Mouse (Mus musculus): Measurements from ENCODE around the gene Lhfpl2. TPM values are rescaled to one million over a fixed set of nuclear protein-coding genes. Genes with fewer than 3 reads are reported as not detected.
A peak's percentile ranks its signal among the peaks of the same experiment; 100 is the strongest.
"Not testable (repeated sequence)": the region's sequence is repeated elsewhere in the genome, so short reads cannot be mapped to it uniquely, and the experiment has no call there.

The Lhfpl2 gene
- 19.7 and 20.9 TPM in 2 replicates for polyA plus RNA-seq (2016; fragmentation: Nextera tagmentation; extraction: Ambion mirVana)

- H3K4me1 ChIP-seq (replicated peaks) = peaks cover 54% of the 10 kb centered on the region
Observed at GRCm38 (mm10) chr13:94057563-94058560, at the start of gene Lhfpl2. Gene Lhfpl2, plus strand, starts transcription at chr13:94057796.

GRCm38 (mm10) chr13:94011996-94012575 is 45.5 kb upstream of the Lhfpl2 start:
- H3K27ac ChIP-seq = no peak overlapping the region
- WGBS = 92% methylated on average over 4 of the region's 4 CpGs

More at GRCm38 (mm10) chr13:94057563-94058560, at the start of gene Lhfpl2:
- peak within 1 kb of the TSS; percentile 94 for H3K27ac ChIP-seq
- under 1% methylated on average over 83 of the region's 85 CpGs for WGBS
- no peaks in the 10 kb centered on the region for H3K9me3 ChIP-seq
- no peaks in the 10 kb centered on the region for H3K36me3 ChIP-seq
- H3K4me3 ChIP-seq = peak within 1 kb of the TSS; percentile 83
- DNase-seq (ENCODE audit: low spot score) = peak; percentile 77
- peaks cover 50% of the 10 kb centered on the region for H3K27me3 ChIP-seq (ENCODE audit: insufficient read depth, poor library complexity, severe bottlenecking)

GRCm38 (mm10) chr13:94013986-94014385 is 43.6 kb upstream of the Lhfpl2 start:
- no peak overlapping the region for H3K4me3 ChIP-seq
- no peaks in the 10 kb centered on the region for H3K9me3 ChIP-seq
- no peaks in the 10 kb centered on the region for H3K4me1 ChIP-seq (replicated peaks)
- H3K36me3 ChIP-seq = no peaks in the 10 kb centered on the region
- H3K27me3 ChIP-seq (ENCODE audit: insufficient read depth, poor library complexity, severe bottlenecking) = no peaks in the 10 kb centered on the region
- no peak overlapping the region for H3K27ac ChIP-seq
- DNase-seq (ENCODE audit: low spot score) = no peak
- 90% methylated on average over 10 of the region's 10 CpGs for WGBS

More at GRCm38 (mm10) chr13:94011996-94012575, 45.5 kb upstream of the Lhfpl2 start:
- Histone ChIP-seq H3K4me3 (no peak overlapping the region), H3K27me3 (ENCODE audit: insufficient read depth, poor library complexity, severe bottlenecking) (no peaks in the 10 kb centered on the region), H3K9me3 (no peaks in the 10 kb centered on the region), H3K4me1 (replicated peaks) (no peaks in the 10 kb centered on the region), H3K36me3 (no peaks in the 10 kb centered on the region)
- no peak for DNase-seq (ENCODE audit: low spot score)

GRCm38 (mm10) chr13:94024575-94024974 is 33.0 kb upstream of the Lhfpl2 start:
- not testable (repeated sequence) for H3K27me3 ChIP-seq (ENCODE audit: insufficient read depth, poor library complexity, severe bottlenecking); H3K4me3 ChIP-seq; H3K4me1 ChIP-seq (replicated peaks); H3K27ac ChIP-seq; H3K36me3 ChIP-seq; H3K9me3 ChIP-seq; DNase-seq (ENCODE audit: low spot score)
- WGBS = 79% methylated on average over 10 of the region's 13 CpGs

GRCm38 (mm10) chr13:94029147-94029546 is 28.4 kb upstream of the Lhfpl2 start:
- 89% methylated on average over 10 of the region's 10 CpGs for WGBS
- DNase-seq (ENCODE audit: low spot score) = no peak
- H3K27ac ChIP-seq = no peak overlapping the region
- no peaks in the 10 kb centered on the region for H3K9me3 ChIP-seq
- no peaks in the 10 kb centered on the region for H3K27me3 ChIP-seq (ENCODE audit: insufficient read depth, poor library complexity, severe bottlenecking)
- H3K4me1 ChIP-seq (replicated peaks) = peaks cover 5% of the 10 kb centered on the region
- H3K4me3 ChIP-seq = no peak overlapping the region
- no peaks in the 10 kb centered on the region for H3K36me3 ChIP-seq

DNA sequence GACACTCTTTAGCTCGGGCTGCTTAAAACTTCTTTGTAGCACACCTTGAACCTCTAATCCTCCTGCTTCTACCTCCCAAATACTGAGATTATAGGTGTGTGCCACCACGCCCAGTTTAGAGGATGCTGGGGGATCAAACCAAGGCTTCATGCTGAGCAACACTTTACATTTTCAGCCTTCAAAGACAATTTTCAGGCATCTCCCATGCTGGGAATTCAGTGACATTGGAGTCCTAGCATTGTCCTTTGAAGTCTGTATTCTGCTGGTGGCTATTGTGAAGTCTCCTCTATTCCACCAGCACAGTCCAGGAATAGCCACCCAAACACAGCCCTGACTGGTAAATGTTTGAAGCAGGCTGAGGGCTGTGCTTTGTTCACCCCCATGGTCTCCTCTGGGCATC is 27.0 kb upstream of the Lhfpl2 start:
- no peak overlapping the region for H3K4me3 ChIP-seq
- no peaks in the 10 kb centered on the region for H3K36me3 ChIP-seq
- DNase-seq (ENCODE audit: low spot score) = no peak
- WGBS = 84% methylated on average over 2 of the region's 2 CpGs
- H3K9me3 ChIP-seq = no peaks in the 10 kb centered on the region
- H3K27ac ChIP-seq = no peak overlapping the region
- H3K27me3 ChIP-seq (ENCODE audit: insufficient read depth, poor library complexity, severe bottlenecking) = no peaks in the 10 kb centered on the region
- H3K4me1 ChIP-seq (replicated peaks) = peaks cover 5% of the 10 kb centered on the region

DNA sequence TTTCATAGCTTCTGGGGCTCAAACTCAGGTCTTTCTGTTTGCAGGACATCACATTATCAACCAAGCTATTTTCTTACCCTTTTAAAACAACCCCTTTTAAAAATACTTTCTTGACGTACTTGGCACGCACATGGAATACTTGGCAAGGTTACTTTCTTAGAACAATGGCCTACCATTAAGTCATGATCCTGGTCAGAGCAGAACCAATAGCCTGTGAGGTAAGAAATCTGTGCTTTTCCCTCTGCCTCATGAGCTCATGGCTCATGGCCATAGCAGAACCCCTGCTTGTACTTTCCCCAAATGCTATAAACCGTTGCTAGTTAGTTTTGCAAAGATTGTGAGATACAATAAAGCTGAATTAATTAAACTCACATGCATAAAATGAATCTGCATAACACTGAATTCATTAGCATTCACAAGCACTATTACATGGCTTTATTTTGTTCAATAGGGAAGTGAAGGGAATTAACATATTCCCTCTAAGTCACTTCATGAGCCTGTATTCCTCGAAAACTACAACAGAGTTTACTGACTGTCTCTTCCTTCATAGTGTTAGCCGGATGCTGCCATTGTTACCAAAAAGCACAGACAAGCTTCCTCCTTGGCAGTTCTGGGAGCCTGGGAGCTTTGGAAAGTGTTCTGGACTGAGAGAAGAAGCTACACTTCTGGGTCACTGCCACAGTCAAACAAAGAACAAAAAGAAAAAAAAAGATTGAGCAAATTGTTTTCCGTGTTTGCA is 20.1 kb upstream of the Lhfpl2 start:
- DNase-seq (ENCODE audit: low spot score) = no peak
- Histone ChIP-seq H3K4me1 (replicated peaks) (peaks cover 13% of the 10 kb centered on the region), H3K36me3 (no peaks in the 10 kb centered on the region), H3K4me3 (no peak overlapping the region), H3K9me3 (no peaks in the 10 kb centered on the region), H3K27me3 (ENCODE audit: insufficient read depth, poor library complexity, severe bottlenecking) (no peaks in the 10 kb centered on the region), H3K27ac (peak overlapping the region; percentile 29; the same call in 1 of the 2 replicates)
- WGBS = 63% methylated on average over 6 of the region's 6 CpGs

DNA sequence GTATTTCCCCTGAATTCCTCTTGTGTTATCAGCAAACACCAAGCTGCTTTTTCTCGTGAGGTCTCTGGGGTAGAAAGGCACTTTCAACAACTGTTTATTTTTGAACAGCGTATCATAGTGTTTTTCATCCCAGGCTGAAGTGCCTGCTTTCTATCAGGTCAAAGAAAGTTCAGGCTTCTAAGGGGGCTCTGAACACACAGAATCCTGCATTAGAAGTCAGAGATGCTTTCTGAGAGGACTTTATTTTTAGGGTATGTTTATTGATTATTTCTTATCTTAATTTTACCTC is 19.6 kb upstream of the Lhfpl2 start:
- no peaks in the 10 kb centered on the region for H3K27me3 ChIP-seq (ENCODE audit: insufficient read depth, poor library complexity, severe bottlenecking)
- WGBS = 54% methylated on average over 2 of the region's 2 CpGs
- H3K9me3 ChIP-seq = no peaks in the 10 kb centered on the region
- peaks cover 13% of the 10 kb centered on the region for H3K4me1 ChIP-seq (replicated peaks)
- H3K36me3 ChIP-seq = no peaks in the 10 kb centered on the region
- no peak for DNase-seq (ENCODE audit: low spot score)
- H3K4me3 ChIP-seq = no peak overlapping the region
- no peak overlapping the region for H3K27ac ChIP-seq

DNA sequence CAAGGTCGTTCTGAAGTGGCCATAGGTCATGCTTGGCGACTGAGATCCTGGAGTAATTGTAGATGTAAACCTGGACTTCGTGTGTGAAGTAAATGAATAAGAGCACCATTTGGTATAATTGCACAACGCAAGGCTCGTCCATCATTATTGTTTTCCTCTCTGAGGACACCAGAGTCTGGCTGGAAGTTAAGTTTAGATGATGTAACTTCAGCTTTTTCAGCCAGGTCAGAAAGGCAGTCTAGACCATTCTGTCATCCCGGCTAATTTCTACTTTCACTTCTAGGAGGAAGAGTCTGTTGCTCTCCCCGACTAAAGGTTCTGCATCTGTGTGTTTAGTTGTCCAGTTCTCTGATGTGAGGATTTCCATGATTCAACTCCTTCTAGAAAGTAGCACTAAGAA is 7.6 kb upstream of the Lhfpl2 start:
- no peak overlapping the region for H3K4me3 ChIP-seq
- peaks cover 5% of the 10 kb centered on the region; the same call in 1 of the 2 replicates for H3K4me1 ChIP-seq (replicated peaks)
- 81% methylated on average over 7 of the region's 7 CpGs for WGBS
- H3K36me3 ChIP-seq = no peaks in the 10 kb centered on the region
- peaks cover 3% of the 10 kb centered on the region; the same call in 1 of the 2 replicates for H3K27me3 ChIP-seq (ENCODE audit: insufficient read depth, poor library complexity, severe bottlenecking)
- H3K27ac ChIP-seq = no peak overlapping the region
- no peaks in the 10 kb centered on the region for H3K9me3 ChIP-seq
- DNase-seq (ENCODE audit: low spot score) = no peak

- Histone ChIP-seq H3K36me3 (no peaks in the 10 kb centered on the region), H3K27ac (no peak overlapping the region), H3K4me1 (replicated peaks) (peaks cover 5% of the 10 kb centered on the region; the same call in 1 of the 2 replicates), H3K27me3 (ENCODE audit: insufficient read depth, poor library complexity, severe bottlenecking) (peaks cover 5% of the 10 kb centered on the region; the same call in 1 of the 2 replicates), H3K4me3 (no peak overlapping the region), H3K9me3 (no peaks in the 10 kb centered on the region)
- WGBS = 92% methylated on average over 3 of the region's 3 CpGs
- no peak for DNase-seq (ENCODE audit: low spot score)
Observed at GRCm38 (mm10) chr13:94050782-94051181, 6.8 kb upstream of the Lhfpl2 start.

DNA sequence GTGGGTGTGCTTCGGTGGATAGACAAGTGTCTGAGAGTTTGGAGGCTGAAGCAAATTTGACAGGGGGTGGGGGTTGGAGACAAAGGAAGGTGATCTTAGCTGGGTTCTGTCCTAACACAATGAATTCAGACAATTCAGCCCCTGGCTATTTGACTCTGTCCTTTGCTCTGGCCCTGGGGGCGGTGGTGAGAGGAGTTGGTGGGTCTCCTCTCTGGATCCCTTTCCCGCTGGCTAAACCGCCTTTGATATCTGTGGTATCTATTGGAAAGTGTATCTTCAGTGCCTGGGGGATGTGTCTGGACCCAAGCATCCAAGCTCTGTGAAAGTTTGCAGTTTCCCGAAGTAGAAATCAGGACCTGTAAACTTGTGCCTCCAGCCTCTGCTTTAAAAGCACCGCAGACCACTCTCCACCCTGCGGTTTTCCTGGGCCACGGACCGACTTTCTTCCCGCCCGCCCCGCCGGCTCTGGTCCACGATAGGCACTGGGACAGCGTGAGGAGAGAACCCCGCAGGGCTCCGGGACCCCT is 497 bp upstream of the Lhfpl2 start:
- Histone ChIP-seq H3K4me3 (peak overlapping the region; percentile 83), H3K4me1 (replicated peaks) (peaks cover 50% of the 10 kb centered on the region), H3K27ac (peak overlapping the region; percentile 94), H3K27me3 (ENCODE audit: insufficient read depth, poor library complexity, severe bottlenecking) (peaks cover 43% of the 10 kb centered on the region), H3K36me3 (no peaks in the 10 kb centered on the region), H3K9me3 (no peaks in the 10 kb centered on the region)
- WGBS = under 1% methylated on average over 17 of the region's 17 CpGs
- DNase-seq (ENCODE audit: low spot score) = no peak

DNA sequence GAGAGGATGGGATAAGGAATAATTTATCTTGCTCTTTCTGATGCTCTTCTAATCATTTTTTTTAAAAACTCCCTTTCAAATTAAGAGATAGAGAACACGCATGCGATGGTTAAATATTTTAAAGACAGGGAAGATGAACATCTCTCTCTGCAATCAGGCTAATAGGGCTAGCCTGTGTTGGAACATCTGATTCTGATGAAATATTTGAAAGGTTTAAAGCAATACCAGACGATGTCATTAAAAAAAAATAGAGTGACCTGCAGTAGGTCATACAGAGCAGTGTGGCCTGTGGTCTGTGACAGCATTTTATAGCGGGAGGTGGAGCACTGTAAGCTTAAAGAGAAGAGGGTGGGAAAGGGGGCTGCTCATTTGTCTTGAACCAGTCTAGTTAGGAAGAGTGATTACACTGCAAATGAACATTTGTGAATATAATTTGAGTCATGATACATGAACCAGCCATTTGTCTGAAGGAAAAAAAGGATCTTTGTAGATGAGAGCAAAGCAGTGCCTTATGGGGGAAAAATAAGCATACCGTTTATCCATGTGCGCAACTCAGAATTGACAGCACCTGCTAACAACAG is 1.1 kb downstream of the Lhfpl2 start:
- Histone ChIP-seq H3K27ac (no peak overlapping the region), H3K4me3 (peak overlapping the region; percentile 83), H3K27me3 (ENCODE audit: insufficient read depth, poor library complexity, severe bottlenecking) (peaks cover 58% of the 10 kb centered on the region), H3K4me1 (replicated peaks) (peaks cover 61% of the 10 kb centered on the region), H3K9me3 (no peaks in the 10 kb centered on the region), H3K36me3 (no peaks in the 10 kb centered on the region)
- WGBS = 44% methylated on average over 6 of the region's 6 CpGs
- DNase-seq (ENCODE audit: low spot score) = no peak
